Mouse (Mus musculus): ENCODE results near the gene Arid5a.

DNA sequence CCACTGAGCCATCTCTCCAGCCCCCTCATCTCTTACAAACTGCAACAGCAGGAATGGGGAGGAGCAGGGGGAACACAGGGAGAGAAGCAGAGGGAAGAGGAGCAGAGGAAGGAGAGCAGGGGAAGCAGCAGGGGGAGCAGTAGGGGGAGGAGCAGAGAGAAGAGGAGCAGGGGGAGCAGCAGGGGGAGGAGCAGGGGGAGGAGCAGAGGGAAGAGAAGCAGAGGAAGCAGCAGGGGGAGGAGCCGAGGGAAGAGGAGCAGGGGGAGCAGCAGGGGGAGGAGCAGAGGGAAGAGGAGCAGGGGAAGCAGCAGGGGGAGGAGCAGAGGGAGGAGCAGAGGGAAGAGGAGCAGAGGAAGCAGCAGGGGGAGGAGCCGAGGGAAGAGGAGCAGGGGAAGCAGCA is 48.9 kb upstream of the Arid5a start:
- TF ChIP-seq CTCF (IDR thresholded peaks at IDR 0.05; ENCODE audit: control insufficient read depth, insufficient read depth, insufficient read length) (no peak), FOSL1 (IDR thresholded peaks at IDR 0.05; ENCODE audit: insufficient read depth, low read length, poor library complexity, severe bottlenecking) (no peak), MYOG (IDR thresholded peaks at IDR 0.05; ENCODE audit: control insufficient read depth, extremely low read depth, insufficient read length) (no peak), MYOD1 (IDR thresholded peaks at IDR 0.05; ENCODE audit: control insufficient read depth, insufficient read length, low read depth) (no peak), USF1 (IDR thresholded peaks at IDR 0.05; ENCODE audit: low read depth) (no peak)
